Mouse (Mus musculus) gastrocnemius, adult 18-20 months (tissue): ENCODE results near the gene Lrrc8d. TPM values are rescaled to one million over a fixed set of nuclear protein-coding genes. Genes with fewer than 3 reads are reported as not detected.
A peak's percentile ranks its signal among the peaks of the same experiment; 100 is the strongest.
"Not testable (repeated sequence)": the region's sequence is repeated elsewhere in the genome, so short reads cannot be mapped to it uniquely, and the experiment has no call there.

Experiments used
- DNase-seq: peaks from one replicate; pipeline ENCODE4 v3.0.0; 2021; ENCODE audit warnings: low spot score
- total RNA-seq, 2 experiments: library from RNA; stranded (reverse); gene quantifications; 2 replicates each; pipeline ENCODE4 v1.2.3; 2021

Lrrc8d gene
- total RNA-seq, 2 experiments from 2014 or later: 3.3 to 5.0 TPM

DNA sequence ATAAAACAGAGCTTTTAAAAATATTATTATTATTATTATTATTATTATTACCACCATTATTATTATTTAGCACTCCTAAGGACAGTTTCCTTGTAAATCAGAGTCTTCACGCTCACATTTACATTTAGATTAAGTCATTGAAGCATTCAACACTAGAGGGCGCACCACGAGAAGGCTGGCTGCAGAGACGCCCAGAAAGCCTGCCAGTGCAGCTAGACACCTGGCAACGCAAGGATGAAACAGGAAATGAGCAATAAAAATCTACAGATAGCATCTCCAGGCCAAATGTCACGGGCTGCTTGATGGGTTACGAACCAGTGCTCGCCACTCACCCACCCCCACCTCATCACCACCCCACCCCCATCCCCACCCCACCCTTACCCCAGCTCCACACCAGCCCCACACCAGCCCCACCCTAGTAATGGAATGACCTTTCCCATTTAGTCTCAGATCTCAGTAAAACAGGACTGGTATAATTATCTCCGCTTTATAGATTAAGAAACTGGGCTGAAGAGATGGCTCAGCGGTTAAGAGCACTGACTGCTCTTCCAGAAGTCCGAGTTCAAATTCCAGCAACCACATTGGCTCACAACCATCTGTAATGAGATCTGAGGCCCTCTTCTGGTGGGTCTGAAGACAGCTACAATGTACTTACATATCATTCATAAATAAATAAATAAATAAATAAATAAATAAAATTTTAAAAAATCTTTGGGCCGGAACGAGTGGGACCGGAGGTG, 14.7 kb upstream of the Lrrc8d start:
- peak; percentile 82 for DNase-seq

DNA sequence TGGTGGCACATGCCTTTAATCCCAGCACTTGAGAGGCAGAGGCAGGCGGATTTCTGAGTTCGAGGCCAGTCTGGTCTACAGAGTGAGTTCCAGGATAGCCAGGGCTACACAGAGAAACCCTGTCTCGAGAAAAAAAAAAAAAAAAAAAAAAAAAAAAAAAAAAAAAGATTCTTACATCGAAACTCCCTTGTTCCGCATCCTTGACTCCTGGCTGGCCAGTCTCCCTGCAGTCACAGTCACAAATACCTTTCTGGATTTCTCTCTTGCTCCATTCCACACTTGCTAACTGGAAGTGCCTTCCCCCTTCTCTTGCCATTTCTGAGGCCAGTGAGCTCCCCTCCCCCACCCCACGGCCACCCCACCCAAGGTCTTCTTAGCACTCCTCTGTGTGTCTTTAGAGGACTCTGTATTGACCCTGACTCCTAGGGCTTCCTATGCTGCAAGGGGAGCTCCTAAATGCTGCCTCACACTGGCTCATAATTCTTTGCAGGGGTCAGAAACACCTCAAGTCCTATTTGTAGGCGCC, 13.9 kb upstream of the Lrrc8d start:
- not testable (repeated sequence) for DNase-seq

DNA sequence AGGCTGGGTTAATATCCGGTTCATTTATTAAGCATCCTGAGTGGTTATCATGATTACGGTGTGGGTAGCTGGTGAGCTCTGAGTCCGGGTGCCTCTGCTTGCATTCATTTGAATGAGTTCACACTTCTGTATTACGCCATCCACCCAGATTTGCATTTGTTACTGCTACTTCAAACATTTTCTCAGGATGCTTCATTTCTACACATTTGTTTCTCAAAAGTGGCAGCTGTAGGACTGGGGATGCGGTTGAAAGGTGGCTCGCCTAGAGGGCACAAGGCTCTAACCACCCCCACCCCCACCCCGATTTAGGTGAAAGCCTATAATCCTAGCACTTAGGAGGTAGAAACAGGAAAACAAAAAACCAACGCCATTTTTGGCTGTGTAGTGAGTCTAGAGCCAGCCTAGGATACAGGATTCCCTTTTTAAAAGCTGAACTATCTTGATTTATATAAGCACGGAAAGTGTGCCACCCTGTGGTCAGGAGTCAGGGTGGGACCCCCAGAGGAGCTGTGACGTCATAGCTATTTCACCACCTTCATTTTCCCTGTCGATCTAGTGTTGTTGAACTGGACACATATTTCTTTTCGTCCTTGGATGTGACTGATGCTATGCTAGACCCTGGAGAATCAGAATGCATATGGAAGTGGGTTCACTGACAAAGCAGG, 13.3 kb upstream of the Lrrc8d start:
- DNase-seq: no peak

DNA sequence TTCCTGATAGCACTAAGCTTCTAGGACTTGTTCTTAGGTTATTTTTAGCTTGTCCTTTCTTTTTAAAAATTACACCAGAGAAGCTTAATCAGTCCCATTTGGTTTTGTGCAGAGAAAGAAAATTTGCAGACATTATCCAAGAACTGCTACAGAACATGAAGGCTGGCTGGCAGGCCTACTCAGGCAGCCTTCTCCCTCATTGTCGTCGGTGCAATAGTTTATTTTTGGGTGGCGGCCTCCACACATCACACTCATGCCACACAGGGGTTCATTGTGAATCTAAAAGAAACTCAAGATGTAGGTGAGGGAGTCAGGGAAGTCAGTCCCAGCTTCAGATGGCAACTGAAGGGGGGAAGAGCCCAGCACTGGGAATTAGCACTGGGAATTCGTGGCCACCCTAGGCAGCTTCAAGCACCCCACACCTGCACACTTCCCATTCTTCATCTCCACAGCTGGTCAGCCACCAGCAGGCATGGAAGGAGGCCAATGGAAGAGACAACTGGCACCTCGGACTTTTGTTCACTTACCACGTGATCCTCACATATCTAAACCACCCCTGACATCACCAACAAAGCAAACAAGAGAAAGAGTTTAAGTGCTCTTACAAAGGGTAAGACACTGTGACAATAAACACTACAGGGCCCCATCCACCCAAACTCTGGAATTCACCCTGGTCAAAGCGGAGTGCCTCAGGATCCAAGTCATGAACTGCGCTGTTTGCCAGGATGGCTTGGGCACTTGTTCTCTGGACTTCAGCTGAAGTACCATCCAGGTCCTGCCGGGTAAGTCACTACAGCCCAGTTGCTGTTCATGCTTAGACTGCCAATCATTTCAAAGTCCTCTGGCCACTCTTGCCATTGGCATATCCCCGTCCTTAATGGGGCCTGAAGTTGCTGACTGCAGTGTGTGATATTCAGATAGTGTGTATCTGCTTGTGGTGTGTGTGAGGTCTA, 9.0 kb upstream of the Lrrc8d start:
- no peak for DNase-seq

DNA sequence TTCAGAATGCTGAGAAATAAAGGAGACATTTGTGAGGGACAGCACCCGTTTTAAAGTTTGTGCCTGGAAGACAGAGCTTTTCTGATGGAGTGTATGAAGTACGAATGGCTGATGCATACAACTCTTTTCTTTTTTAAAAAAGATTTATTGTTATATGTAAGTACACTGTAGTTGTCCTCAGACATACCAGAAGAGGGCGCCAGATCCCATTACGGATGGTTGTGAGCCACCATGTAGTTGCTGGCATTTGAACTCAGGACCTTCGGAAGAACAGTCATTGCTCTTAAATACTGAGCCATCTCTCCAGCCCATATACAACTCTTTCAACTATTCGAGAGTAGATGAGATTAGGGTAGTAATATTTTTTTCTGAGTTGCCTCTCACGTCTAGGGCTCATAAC, 8.1 kb upstream of the Lrrc8d start:
- DNase-seq: peak; percentile 26

DNA sequence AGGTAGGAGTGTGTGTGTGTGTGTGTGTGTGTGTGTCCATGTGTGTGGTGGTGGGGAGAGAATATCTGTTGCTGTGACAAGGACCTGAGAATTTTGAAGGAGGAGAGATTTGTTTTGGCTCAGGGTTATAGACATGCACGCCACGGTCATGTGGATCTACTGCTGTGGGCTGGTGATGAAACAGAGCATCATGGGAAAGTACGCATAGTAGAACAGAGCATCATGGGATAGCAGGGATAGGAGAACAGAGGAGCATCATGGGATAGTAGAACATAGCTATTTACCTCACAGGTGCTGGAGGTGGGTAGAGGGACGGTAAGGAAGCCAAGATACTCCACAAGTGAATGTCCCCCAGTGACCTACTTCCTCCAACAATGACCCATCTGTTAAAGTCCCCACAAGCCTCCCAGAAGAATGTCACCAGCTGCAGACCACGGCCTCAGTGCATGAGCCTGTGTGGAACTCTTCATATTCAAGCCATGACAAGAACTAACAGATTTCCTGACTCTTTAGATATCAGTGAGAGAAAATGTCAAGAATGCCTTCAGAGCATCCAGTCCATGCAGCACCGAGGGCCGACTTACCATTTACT, 5.3 kb upstream of the Lrrc8d start:
- DNase-seq: no peak

DNA sequence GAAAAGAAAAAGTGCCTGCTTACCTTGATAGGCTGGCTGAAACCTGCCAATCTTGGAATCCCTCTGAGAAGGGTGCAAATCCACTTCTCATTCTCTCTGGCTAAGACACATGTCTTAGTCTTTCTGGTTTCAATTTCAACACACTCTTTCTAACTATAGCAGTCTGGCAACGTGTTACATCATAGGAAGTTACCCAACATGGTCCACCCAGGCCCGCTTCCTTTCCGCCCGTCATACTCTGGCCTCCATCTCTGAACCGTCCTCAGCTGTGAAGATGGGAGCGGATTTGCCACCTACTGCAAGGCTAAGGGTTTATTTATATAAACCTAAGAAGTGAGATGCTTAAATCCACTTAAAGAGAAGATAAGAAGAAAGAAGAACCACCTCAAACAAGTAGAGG, 3.7 kb upstream of the Lrrc8d start:
- no peak for DNase-seq

DNA sequence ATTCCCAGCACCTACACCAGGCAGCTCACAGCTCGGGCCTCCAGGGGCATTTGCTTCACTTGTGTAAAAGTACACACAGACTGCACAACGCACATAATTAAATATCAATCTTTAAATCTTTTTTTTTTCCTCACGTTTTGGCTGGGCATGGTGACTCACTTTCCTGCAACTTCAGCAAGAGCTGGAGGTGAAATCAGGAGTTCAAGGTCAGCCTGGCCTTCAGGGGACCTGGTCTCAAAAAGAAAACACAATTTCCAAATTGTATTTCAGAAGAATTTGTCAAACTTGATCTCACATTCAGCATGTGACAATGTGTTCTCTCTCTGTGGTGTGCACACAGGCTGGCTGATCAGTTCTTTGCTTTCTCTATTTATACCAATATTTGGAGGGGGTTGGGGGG, 1.9 kb upstream of the Lrrc8d start:
- no peak for DNase-seq

DNA sequence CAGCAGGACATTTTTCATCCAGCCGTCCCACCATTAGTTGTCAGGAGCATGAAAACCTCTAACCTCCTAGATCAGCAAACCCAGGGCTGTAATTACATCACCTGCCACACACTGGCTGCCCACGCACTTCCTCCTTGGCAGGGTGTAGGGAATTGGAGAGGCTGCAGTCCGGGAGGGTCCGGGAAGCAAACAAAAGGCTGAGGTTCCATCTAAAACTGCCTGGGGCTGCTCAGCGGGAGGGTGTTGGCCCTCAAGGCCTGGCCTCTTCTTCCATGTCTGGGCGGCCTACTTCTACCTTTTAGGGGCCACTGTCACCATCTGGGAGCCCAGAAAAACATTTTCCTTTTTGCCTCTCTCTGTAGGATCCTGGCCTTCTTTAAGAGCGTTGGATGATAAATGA, 1.1 kb upstream of the Lrrc8d start:
- DNase-seq: no peak

DNA sequence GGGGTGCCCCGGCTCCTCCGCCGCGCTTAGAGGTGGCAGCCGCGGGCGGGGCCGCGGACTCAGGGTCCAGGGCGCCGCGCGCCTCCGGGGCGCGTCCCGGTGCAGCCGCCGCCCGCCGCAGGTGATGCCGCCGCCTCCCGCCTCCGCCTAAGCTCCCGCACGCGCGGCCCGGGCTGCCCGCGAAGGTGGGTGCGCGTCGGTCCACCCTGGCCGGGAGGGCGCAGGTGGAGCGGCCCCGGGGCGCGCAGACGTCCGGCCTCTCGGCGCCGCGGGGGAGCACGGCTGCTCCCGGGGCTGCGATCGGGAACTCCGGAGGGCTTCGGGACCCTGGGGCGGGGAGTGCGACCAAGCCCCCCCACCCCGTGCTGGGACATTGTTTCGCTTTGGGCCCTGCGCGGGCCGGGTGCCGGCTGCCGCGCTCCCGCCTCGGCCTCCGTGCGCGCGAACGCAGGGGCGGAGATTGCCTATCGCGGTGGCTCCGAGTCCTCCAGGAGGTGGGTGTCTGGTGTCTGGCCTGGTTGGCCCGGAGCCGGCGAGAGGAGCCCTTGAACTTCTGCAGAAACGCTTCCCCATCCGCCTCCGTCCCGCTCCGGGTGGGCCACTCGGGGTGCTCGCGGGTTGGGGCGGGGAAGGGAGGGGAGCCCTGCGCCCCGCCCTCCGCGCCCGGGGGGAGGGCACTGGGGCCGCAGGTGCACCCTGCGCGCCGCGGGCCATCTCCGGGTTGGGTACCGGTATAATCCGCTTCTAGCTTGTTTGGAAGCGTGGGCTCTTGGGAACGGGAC, 492 bp downstream of the Lrrc8d start:
- peak; percentile 62 for DNase-seq

DNA sequence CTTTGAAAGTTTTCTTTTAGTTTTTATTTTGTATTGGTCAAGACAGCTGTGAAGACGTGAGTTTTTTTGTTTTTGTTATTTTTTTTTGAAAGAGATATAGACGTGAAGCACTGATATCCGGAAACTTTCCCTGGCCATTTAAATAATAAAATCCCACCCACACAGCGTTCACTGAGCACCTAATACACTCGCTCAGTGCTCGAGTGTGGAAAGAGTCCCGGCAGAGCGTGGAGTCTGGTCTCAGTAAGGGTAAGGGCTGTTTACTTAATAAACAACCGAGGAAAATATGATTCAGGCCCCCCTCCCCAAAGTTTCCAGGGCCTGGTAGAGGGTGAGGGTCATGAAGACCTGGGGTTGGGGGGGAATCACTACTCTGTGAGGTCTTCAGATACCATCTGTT, 1.6 kb downstream of the Lrrc8d start:
- no peak for DNase-seq

DNA sequence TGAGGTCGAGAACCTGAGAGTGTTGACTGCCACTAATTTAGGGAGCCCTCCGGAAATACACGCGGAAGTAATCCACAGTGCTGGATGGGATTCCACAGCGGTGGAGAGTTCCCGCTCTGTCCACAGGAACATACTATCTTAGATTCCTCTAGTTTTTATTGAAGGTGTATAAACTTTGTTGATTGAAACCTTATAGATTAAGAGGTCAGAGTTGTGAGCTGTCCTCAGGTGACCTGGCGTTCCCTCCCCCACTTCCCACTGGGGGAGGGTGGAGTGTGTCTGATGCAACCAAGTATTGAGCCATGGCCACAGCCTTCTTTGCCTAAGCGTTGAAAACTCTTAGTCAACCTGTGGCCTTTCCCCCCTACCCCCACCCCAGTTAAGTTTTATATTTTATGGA, 2.1 kb downstream of the Lrrc8d start:
- DNase-seq: no peak

DNA sequence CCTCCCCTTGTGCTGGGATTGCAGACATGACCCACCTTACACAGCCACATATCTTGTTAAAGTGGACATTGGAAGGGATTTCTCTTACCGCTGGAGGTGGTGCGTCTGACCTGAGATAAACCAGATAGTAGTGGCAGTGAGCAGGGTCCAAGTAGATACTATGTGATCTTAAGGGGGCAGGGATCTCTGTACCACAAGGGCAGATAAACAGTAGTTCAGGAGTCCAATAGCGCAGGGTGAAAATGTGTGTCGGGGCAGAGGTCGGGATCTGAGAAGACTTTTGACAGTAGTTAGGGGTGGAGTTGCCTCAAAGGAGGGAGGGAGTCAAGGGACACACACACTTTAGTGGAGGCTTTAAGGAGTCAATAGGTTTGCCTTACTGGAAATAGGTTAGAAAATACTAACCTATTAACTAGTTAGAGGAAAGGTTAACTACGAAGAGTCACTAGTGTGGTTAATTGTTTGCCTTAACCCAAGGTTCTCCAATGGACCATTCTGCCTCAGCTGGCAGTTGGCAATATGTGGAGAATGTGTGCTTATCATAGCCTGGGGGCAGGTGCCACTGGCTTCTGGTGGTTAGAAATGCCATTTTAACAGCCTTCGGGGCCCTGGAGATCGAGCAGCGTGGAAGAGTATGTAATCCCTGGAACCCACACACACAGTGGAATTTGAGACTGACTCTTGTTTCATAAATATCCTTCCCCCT, 3.0 kb downstream of the Lrrc8d start:
- DNase-seq: no peak

DNA sequence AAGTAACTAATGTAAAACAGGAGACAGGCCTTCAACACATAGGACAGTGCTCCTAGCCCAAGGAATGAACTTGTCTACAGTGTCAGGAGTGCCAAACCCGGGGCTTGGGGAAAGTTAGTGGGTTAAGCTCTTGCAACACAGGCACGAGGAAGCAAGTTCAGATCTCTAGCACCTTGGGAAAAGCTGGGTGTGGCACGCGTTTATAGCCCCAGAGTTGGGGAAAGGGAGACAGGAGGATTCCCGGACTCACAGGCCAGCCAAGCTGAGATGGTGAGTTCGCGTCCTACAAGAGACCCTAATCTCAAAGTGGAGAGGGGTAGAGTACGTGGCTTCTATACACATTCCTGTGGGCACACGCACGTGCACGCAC, 3.5 kb downstream of the Lrrc8d start:
- no peak for DNase-seq

DNA sequence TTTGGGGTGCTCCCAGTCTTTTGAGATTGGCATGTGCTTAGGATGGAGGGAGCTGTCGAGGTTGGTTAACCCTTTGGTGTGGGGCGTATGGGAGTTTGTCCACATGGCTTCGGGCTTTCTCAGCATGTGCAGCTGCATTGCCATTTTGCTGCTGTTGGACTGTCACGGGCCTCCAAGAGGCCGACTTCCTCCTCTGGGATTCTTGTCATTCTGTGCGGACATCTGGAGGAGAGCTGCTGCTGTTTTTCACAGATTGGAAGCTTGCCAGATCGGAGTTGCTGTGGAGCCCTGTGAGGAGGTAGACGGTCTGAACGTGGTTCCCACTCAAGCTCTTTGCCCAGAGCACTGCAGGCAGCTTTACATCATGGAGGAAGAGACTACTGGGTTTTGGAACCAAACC, 4.8 kb downstream of the Lrrc8d start:
- DNase-seq: peak; percentile 27

DNA sequence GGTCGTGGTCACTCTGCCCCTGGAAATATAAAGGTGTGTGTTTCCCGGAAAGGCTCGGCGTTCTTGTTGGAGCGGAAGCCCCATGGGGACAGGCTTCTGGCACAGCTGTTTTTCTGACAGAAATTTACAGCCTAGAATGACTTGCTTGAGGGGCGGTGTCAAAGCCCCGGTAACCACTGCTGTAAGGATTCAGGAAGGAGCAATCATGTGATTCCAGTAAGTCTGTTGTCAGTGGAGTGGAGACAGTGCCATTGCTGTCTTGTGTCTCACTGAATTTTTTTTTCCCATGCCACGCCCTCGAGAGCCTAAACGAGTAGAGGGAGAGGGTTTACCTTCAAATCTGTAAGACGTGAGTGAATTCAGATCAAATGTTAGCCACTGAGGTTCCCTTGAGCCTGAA, 6.9 kb downstream of the Lrrc8d start:
- no peak for DNase-seq

DNA sequence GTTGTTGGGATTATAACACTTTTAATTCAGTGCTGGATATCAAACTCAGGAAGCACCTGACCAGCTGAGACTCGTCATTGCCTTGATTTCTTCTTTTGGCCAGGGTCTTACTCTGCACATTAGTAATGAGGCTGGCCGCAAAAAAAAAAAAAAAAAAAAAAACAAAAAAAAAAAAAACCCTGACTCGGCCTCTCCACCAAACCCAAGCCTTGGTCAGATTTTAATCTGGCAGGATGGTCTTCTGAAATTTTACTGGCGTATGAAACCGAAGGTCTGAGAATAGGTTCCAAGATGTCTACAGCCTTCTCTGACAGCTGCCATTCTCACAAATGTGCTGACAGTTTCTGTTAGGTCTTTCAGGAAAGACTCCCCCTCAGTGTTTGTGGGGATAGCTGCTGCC, 8.5 kb downstream of the Lrrc8d start:
- no peak for DNase-seq

DNA sequence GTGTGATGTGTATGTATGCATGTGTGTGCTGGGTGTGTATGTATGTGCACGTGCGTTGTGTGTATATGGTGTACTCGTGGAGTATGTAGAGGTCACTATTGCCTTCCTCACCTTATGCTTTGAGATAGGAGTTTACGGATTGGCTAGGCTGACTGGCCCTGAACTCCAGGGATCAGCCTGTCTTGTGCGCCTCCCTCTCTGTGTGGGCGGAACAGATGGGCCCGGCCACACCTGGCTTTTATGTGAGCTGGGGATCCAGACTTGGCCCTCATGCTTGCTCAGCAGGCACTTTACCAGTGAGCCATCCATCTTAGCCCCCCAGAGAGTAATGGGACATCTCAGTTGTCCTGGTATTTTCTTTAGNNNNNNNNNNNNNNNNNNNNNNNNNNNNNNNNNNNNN, 10.7 kb downstream of the Lrrc8d start:
- no peak for DNase-seq

DNA sequence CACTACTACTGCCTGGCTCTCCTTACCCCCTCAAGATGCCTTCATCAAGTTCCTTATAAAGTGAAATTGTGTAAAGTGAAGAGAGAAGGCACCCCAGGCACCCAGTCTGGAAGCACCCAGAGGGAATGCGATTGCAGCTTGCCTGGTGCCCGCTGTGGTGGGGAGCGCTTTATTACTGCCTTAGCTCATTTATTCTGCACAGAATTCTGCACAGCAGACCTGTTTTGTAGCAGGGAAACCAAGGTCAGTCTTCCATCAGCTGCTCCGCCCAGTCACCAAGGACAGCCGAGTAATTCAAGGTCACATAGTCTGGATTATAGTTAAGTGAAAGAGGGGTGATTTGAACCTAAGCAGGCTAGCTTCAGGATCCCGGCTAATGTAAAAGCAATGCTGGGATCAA, 14.7 kb downstream of the Lrrc8d start:
- no peak for DNase-seq

DNA sequence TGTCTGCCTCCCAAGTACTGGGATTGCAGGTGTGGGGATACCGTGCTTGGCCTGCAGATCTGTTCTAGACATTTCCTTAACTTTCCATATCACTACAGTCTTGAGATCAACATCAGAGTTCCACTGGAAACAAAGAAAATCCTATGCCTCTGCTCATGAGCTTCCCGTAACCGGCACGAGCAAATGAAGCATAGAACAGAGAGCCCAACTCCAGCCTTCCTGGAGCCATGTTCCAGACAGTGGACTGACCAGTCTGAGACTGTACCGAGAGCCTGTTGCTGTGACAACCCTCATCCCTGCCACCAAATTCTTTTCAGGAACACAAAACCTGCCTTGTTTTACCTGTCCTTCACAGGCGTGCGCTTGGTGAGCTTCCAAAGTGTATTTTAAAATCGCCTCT, 15.3 kb downstream of the Lrrc8d start:
- no peak for DNase-seq
